Mouse (Mus musculus) stomach, embryonic 15.5 days (tissue): ENCODE results near the gene Armc3. TPM values are rescaled to one million over a fixed set of nuclear protein-coding genes. Genes with fewer than 3 reads are reported as not detected.
A peak's percentile ranks its signal among the peaks of the same experiment; 100 is the strongest.

ENCODE experiments used
- ATAC-seq: fragments of 200-750 bp; cut with Nextera tagmentation; 2 replicates; pipeline ENCODE4 v1.8.0; 2017; ENCODE audit warnings: low read depth, moderate number of reproducible peaks, moderate TSS enrichment; ENCODE audit not compliant: insufficient read depth, low FRiP score
- H3K27ac ChIP-seq: fragments of 300-500 bp; sonication (generic); 2 replicates; pipeline ENCODE4 v1.5.1; 2015; ENCODE audit warnings: mild to moderate bottlenecking, inconsistent platforms
- H3K27me3 ChIP-seq: fragments of 300-500 bp; sonication (generic); replicated peaks from 2 replicates; pipeline ENCODE4 v1.6.1; 2015; ENCODE audit warnings: inconsistent platforms
- H3K36me3 ChIP-seq: fragments of 300-500 bp; sonication (generic); 2 replicates; pipeline ENCODE4 v1.6.1; 2015; ENCODE audit warnings: inconsistent platforms
- H3K4me1 ChIP-seq: fragments of 300-500 bp; sonication (generic); 2 replicates; pipeline ENCODE4 v1.6.1; 2015; ENCODE audit warnings: inconsistent platforms
- H3K4me2 ChIP-seq: fragments of 300-500 bp; sonication (generic); 2 replicates; pipeline ENCODE4 v1.6.1; 2015; ENCODE audit warnings: mild to moderate bottlenecking, inconsistent platforms
- H3K4me3 ChIP-seq: fragments of 300-500 bp; sonication (generic); replicated peaks from 2 replicates; pipeline ENCODE4 v1.5.1; 2015; ENCODE audit warnings: inconsistent platforms
- H3K9ac ChIP-seq: fragments of 300-500 bp; sonication (generic); 2 replicates; pipeline ENCODE4 v1.6.1; 2015; ENCODE audit warnings: inconsistent platforms
- H3K9me3 ChIP-seq: fragments of 300-500 bp; sonication (generic); 2 replicates; pipeline ENCODE4 v1.6.1; 2016; ENCODE audit warnings: inconsistent platforms
- WGBS: fragments of 180-500 bp; shearing (Covaris S2); methylation state at CpG from one replicate; pipeline ENCODE4 v1.1.7; 2015; 5-methylcytosine and 5-hydroxymethylcytosine counted together
- polyA plus RNA-seq: library from polyadenylated mRNA; unstranded; fragments of >200 nt; fragmentation: Nextera tagmentation; extraction: Ambion mirVana; gene quantifications from 2 replicates; pipeline ENCODE4 v1.2.1, GENCODE M21; 2015

Armc3 gene
- polyA plus RNA-seq = 0.09 and 0.14 TPM in 2 replicates

GRCm38 (mm10) chr2:19198452-19199365 lies at the start of gene Armc3:
Armc3 (plus strand) TSS chr2:19199302.
- peaks cover 4% of the 10 kb centered on the region for H3K4me1 ChIP-seq
- no peaks in the 10 kb centered on the region for H3K27me3 ChIP-seq
- peak within 1 kb of the TSS; percentile 62 for H3K4me2 ChIP-seq
- no peaks in the 10 kb centered on the region for H3K9me3 ChIP-seq
- H3K4me3 ChIP-seq = peak within 1 kb of the TSS; percentile 42
- no peak within 1 kb of the TSS for H3K9ac ChIP-seq
- ATAC-seq = peak; percentile 85
- H3K36me3 ChIP-seq = no peaks in the 10 kb centered on the region
- 15% methylated on average over 24 of the region's 24 CpGs for WGBS
- no peak within 1 kb of the TSS for H3K27ac ChIP-seq

DNA sequence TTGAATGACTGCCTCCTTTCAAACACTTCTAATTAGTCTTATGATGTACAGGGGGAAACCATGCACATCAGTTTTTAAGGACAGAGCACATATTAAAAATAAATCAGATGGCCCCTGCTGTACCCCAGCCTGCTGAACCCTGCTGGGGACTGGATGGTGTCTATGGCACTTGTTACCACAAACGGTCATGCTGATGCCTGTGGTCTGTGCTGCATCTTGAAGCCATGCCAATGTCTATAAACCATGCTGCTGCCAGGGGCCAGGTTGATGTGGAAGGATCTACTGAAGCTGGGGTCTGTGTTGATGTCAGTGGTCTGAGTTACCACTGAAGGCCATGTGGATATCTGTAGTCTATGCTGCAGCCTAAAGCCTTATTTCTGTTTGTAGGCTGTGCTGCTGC lies 46.4 kb upstream of the Armc3 start:
- no peak for ATAC-seq
- H3K4me3 ChIP-seq = no peak overlapping the region
- no peak overlapping the region for H3K27ac ChIP-seq
- H3K36me3 ChIP-seq = no peaks in the 10 kb centered on the region
- H3K27me3 ChIP-seq = no peaks in the 10 kb centered on the region
- H3K4me1 ChIP-seq = no peaks in the 10 kb centered on the region
- H3K4me2 ChIP-seq = no peak overlapping the region
- no peak overlapping the region for H3K9ac ChIP-seq
- no peaks in the 10 kb centered on the region for H3K9me3 ChIP-seq
- WGBS = 80% methylated on average over 1 of the region's 1 CpGs

- Histone ChIP-seq H3K4me1 (0 out of 2 replicates have a peak, but pooled peaks cover 4% of the 10 kb centered on the region), H3K9ac (no peak overlapping the region), H3K36me3 (no peaks in the 10 kb centered on the region), H3K4me3 (no peak overlapping the region), H3K27ac (no peak overlapping the region), H3K27me3 (no peaks in the 10 kb centered on the region), H3K4me2 (no peak overlapping the region), H3K9me3 (no peaks in the 10 kb centered on the region)
- 79% methylated on average over 4 of the region's 4 CpGs for WGBS
- no peak for ATAC-seq
Observed at GRCm38 (mm10) chr2:19156176-19156575, 42.9 kb upstream of the Armc3 start.

- no peak overlapping the region for H3K4me2 ChIP-seq
Observed at GRCm38 (mm10) chr2:19159539-19159938, 39.6 kb upstream of the Armc3 start.

DNA sequence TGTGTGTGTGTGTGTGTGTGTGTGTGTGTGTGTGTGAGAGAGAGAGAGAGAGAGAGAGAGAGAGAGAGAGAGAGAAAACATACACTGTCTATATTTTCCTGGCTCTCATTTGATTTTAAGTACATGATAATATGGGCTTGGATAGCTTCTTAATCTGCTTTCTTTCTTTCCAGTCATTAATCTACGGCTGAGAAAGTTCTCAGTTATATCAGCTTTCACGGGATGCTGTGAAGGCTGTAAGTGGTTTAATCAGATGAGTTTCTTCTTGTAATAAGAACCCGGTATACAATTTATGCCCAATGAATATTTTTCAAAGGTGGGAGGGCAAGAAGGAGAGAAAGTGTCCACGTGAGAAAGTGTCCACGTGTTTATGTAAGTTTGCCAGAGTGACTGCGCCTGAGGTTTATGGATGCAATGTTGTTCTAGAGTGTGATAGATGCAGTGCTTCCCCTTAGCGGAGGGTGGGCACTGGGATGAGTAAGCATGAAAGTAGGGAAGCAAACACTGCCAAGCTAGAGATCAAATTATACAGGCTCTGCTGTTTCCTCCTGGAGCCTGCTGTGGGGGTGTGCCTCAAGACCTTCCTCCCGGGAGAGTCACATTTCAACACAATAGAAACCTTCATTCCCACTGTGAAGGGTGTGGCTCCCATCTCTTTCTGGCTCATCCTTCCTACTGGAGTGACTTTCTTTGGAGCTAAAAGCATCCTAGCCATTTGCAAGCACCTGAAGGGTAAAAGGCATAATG lies 38.6 kb upstream of the Armc3 start:
- Histone ChIP-seq H3K27ac (no peak overlapping the region), H3K9me3 (no peaks in the 10 kb centered on the region), H3K36me3 (no peaks in the 10 kb centered on the region), H3K4me2 (no peak overlapping the region), H3K4me1 (0 out of 2 replicates have a peak, but pooled peaks cover 4% of the 10 kb centered on the region), H3K4me3 (no peak overlapping the region), H3K9ac (no peak overlapping the region), H3K27me3 (no peaks in the 10 kb centered on the region)
- WGBS = 21% methylated on average over 8 of the region's 8 CpGs
- no peak for ATAC-seq

More at GRCm38 (mm10) chr2:19159539-19159938, 39.6 kb upstream of the Armc3 start:
- 79% methylated on average over 5 of the region's 5 CpGs for WGBS
- H3K36me3 ChIP-seq = no peaks in the 10 kb centered on the region
- no peak for ATAC-seq
- H3K9me3 ChIP-seq = no peaks in the 10 kb centered on the region
- no peaks in the 10 kb centered on the region for H3K27me3 ChIP-seq
- 0 out of 2 replicates have a peak, but pooled peaks cover 4% of the 10 kb centered on the region for H3K4me1 ChIP-seq
- no peak overlapping the region for H3K4me3 ChIP-seq
- no peak overlapping the region for H3K27ac ChIP-seq
- H3K9ac ChIP-seq = no peak overlapping the region

GRCm38 (mm10) chr2:19164234-19164633 lies 34.9 kb upstream of the Armc3 start:
- 87% methylated on average over 1 of the region's 1 CpGs for WGBS
- no peak overlapping the region for H3K27ac ChIP-seq
- H3K9me3 ChIP-seq = no peaks in the 10 kb centered on the region
- no peak overlapping the region for H3K9ac ChIP-seq
- H3K4me2 ChIP-seq = no peak overlapping the region
- ATAC-seq = no peak
- no peaks in the 10 kb centered on the region for H3K27me3 ChIP-seq
- H3K4me3 ChIP-seq = no peak overlapping the region
- no peaks in the 10 kb centered on the region for H3K36me3 ChIP-seq
- H3K4me1 ChIP-seq = 0 out of 2 replicates have a peak, but pooled peaks cover 4% of the 10 kb centered on the region

DNA sequence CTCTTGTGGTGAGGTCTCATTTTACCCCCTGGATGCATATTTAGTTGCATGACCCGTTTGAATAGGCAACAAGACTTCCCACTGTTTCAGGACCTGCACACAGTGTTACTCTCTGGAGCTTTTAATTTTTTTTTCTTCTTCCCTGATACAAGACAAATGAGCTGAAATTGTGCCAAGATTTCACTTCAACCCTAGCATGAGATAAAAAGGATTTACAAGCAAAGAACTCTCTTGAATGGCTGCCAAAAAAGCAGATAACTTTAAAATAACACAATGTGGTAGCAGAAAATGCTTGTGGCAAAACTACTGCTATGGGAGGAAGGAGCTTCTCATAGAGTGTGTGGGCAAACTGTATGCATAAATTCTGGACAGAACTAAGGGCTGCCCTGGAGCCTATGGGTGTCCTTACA lies 22.3 kb upstream of the Armc3 start:
- Histone ChIP-seq H3K9me3 (no peaks in the 10 kb centered on the region), H3K4me1 (0 out of 2 replicates have a peak, but pooled peaks cover 3% of the 10 kb centered on the region), H3K36me3 (no peaks in the 10 kb centered on the region), H3K27me3 (no peaks in the 10 kb centered on the region), H3K4me3 (no peak overlapping the region), H3K27ac (no peak overlapping the region), H3K4me2 (no peak overlapping the region), H3K9ac (no peak overlapping the region)
- WGBS = 6% methylated on average over 1 of the region's 1 CpGs
- ATAC-seq = no peak

DNA sequence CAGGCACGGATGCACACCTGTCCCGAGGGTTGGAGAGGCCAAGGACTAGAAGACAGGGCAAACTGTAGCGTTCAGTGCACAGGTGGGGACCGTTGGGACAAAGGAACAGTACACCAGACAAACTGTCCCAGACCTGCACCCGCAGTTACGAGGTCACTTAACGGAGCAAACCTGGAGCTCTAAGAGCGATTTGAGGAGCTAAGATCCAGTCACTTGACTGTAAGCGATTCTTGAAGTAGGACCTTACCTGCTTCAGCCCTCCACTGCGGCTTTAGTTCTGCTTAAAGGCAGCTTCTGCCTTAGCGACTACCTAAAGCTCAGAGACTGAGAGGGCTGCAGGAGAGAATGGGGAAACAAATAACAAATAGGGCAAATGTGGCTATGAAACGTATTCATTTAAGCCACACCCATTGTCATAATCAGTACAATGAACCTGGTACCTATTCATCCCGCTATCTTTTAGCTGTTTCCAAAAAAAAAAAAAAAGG lies 308 bp downstream of the Armc3 start:
- WGBS = 27% methylated on average over 13 of the region's 13 CpGs

GRCm38 (mm10) chr2:19200112-19200511 lies 1.0 kb downstream of the Armc3 start:
- 52% methylated on average over 1 of the region's 1 CpGs for WGBS
- no peaks in the 10 kb centered on the region for H3K9me3 ChIP-seq
- H3K27ac ChIP-seq = no peak overlapping the region
- H3K9ac ChIP-seq = no peak overlapping the region
- no peak overlapping the region for H3K4me2 ChIP-seq
- no peak for ATAC-seq
- H3K4me3 ChIP-seq = no peak overlapping the region
- H3K27me3 ChIP-seq = no peaks in the 10 kb centered on the region
- no peaks in the 10 kb centered on the region for H3K36me3 ChIP-seq
- peaks cover 4% of the 10 kb centered on the region for H3K4me1 ChIP-seq

More for the DNA sequence above, 308 bp downstream of the Armc3 start:
- no peaks in the 10 kb centered on the region for H3K27me3 ChIP-seq
- H3K4me2 ChIP-seq = peak overlapping the region; percentile 62
- peak overlapping the region; percentile 42 for H3K4me3 ChIP-seq
- no peaks in the 10 kb centered on the region for H3K9me3 ChIP-seq
- no peaks in the 10 kb centered on the region for H3K36me3 ChIP-seq
- H3K9ac ChIP-seq = no peak overlapping the region
- H3K27ac ChIP-seq = no peak overlapping the region
- ATAC-seq = no peak
- H3K4me1 ChIP-seq = peaks cover 4% of the 10 kb centered on the region

DNA sequence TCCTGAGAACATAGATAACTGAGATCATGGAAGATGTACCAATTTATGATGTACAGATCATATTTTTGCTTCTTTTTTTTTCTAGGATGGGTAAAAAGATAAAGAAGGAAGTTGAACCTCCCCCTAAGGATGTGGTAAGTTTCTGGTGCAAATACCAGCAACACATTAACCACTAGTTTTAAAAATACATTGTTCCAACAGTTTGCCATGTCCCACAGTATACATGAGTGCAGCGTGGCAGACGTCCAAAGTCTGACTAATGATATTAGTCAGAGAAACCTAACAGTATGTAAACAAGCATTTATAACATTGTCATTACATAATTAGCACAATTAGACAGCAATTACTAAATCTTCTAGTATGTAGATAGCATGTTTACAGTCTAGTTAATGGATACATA lies 2.6 kb downstream of the Armc3 start:
- H3K9me3 ChIP-seq = no peaks in the 10 kb centered on the region
- H3K36me3 ChIP-seq = no peaks in the 10 kb centered on the region
- no peak overlapping the region for H3K4me2 ChIP-seq
- H3K27ac ChIP-seq = no peak overlapping the region
- 44% methylated on average over 2 of the region's 2 CpGs for WGBS
- ATAC-seq = no peak
- H3K27me3 ChIP-seq = no peaks in the 10 kb centered on the region
- H3K9ac ChIP-seq = no peak overlapping the region
- peaks cover 4% of the 10 kb centered on the region for H3K4me1 ChIP-seq
- H3K4me3 ChIP-seq = no peak overlapping the region

- H3K27me3 ChIP-seq = no peaks in the 10 kb centered on the region
- no peaks in the 10 kb centered on the region for H3K4me1 ChIP-seq
- no peaks in the 10 kb centered on the region for H3K9me3 ChIP-seq
- WGBS = 76% methylated on average over 5 of the region's 5 CpGs
- no peak overlapping the region for H3K27ac ChIP-seq
- no peak overlapping the region for H3K9ac ChIP-seq
- no peak for ATAC-seq
- H3K4me2 ChIP-seq = no peak overlapping the region
- no peak overlapping the region for H3K4me3 ChIP-seq
- no peaks in the 10 kb centered on the region for H3K36me3 ChIP-seq
Observed at GRCm38 (mm10) chr2:19234305-19234704, 35.2 kb downstream of the Armc3 start.

- H3K4me1 ChIP-seq = no peaks in the 10 kb centered on the region
- no peak for ATAC-seq
- H3K9me3 ChIP-seq = no peaks in the 10 kb centered on the region
- WGBS = 80% methylated on average over 2 of the region's 2 CpGs
- H3K27me3 ChIP-seq = no peaks in the 10 kb centered on the region
- H3K4me3 ChIP-seq = no peak overlapping the region
- H3K36me3 ChIP-seq = no peaks in the 10 kb centered on the region
- H3K9ac ChIP-seq = no peak overlapping the region
- no peak overlapping the region for H3K27ac ChIP-seq
- H3K4me2 ChIP-seq = no peak overlapping the region
Observed at GRCm38 (mm10) chr2:19235193-19235592, 36.1 kb downstream of the Armc3 start.
